Mouse (Mus musculus) heart, embryonic 16.5 days (tissue): ENCODE measurements at regions not wholly inside any gene's neighbourhood (a gene's known extent, or its start where the extent isn't known, plus 50 kb on each side); places are given as distances from the start of the nearest gene placed in this dataset.
A peak's percentile ranks its signal among the peaks of the same experiment; 100 is the strongest.
"Not testable (repeated sequence)": the region's sequence is repeated elsewhere in the genome, so short reads cannot be mapped to it uniquely, and the experiment has no call there.

ENCODE experiments used
- ATAC-seq: fragments of 200-750 bp; cut with Nextera tagmentation; replicated peaks from 2 replicates; pipeline ENCODE4 v1.8.0; 2017; ENCODE audit warnings: moderate number of reproducible peaks; ENCODE audit not compliant: insufficient read depth, low FRiP score; ENCODE audit errors: extremely low read depth
- H3K27ac ChIP-seq: fragments of 300-500 bp; sonication (generic); 2 replicates; pipeline ENCODE4 v1.5.1; 2014; ENCODE audit warnings: mild to moderate bottlenecking, low read length, control low read depth, moderate library complexity
- H3K27me3 ChIP-seq: fragments of 300-500 bp; sonication (generic); 2 replicates; pipeline ENCODE4 v1.6.1; 2014; ENCODE audit warnings: low read length, mixed read lengths; ENCODE audit not compliant: control insufficient read depth, insufficient read depth
- H3K36me3 ChIP-seq: fragments of 300-500 bp; sonication (generic); 2 replicates; pipeline ENCODE4 v1.6.1; 2014; ENCODE audit not compliant: control insufficient read depth, insufficient read depth
- H3K4me1 ChIP-seq: fragments of 300-500 bp; sonication (generic); 2 replicates; pipeline ENCODE4 v1.6.1; 2014; ENCODE audit warnings: low read length, mixed read lengths; ENCODE audit not compliant: control insufficient read depth, insufficient read depth
- H3K4me2 ChIP-seq: fragments of 300-500 bp; sonication (generic); 2 replicates; pipeline ENCODE4 v1.6.1; 2014; ENCODE audit warnings: low read depth, mild to moderate bottlenecking, control low read depth, low read length
- H3K4me3 ChIP-seq: fragments of 300-500 bp; sonication (generic); 2 replicates; pipeline ENCODE4 v1.5.1; 2014; ENCODE audit warnings: mild to moderate bottlenecking, control low read depth, low read length
- H3K9ac ChIP-seq: fragments of 300-500 bp; sonication (generic); 2 replicates; pipeline ENCODE4 v1.6.1; 2014; ENCODE audit warnings: low read length, control low read depth
- H3K9me3 ChIP-seq: fragments of 300-500 bp; sonication (generic); replicated peaks from 2 replicates; pipeline ENCODE4 v1.6.1; 2016; ENCODE audit warnings: low read length; ENCODE audit not compliant: control insufficient read depth
- WGBS: fragments of 180-500 bp; shearing (Covaris S2); extraction: QIAGEN DNeasy Blood & Tissue Kit; methylation state at CpG from one replicate; pipeline ENCODE4 v1.1.7; 2014; 5-methylcytosine and 5-hydroxymethylcytosine counted together

DNA sequence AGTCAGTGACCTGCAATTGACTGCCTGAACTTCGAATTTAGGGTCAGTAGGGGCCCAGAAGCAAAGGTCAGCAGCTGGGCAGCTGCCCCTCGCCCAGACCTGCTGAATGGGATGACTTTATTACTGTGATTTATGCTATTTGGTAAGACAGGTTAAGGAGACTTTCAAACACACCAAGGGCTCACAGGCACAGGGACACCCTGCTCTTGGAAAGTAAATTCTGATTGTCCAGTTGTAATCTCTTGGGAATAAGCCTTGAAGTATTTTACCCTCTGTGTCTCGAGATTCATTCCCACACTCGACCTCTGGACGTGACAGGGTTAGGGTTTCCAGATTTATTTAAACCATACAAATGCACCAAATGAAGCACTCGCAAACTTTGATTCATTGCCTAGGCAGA is 672.4 kb upstream of the Nr2f1 start:
- no peaks in the 10 kb centered on the region for H3K9me3 ChIP-seq
- no peaks in the 10 kb centered on the region for H3K36me3 ChIP-seq
- ATAC-seq: no peak
- no peak overlapping the region for H3K9ac ChIP-seq
- no peak overlapping the region for H3K4me3 ChIP-seq
- no peaks in the 10 kb centered on the region for H3K4me1 ChIP-seq
- H3K27me3 ChIP-seq: no peaks in the 10 kb centered on the region
- no peak overlapping the region for H3K4me2 ChIP-seq
- H3K27ac ChIP-seq: no peak overlapping the region
- WGBS: 52% methylated on average over 6 of the region's 6 CpGs

- WGBS: 45% methylated on average over 2 of the region's 2 CpGs
- no peak overlapping the region for H3K4me2 ChIP-seq
- no peak overlapping the region for H3K9ac ChIP-seq
- ATAC-seq: no peak
- no peaks in the 10 kb centered on the region for H3K36me3 ChIP-seq
- H3K4me1 ChIP-seq: no peaks in the 10 kb centered on the region
- no peak overlapping the region for H3K4me3 ChIP-seq
- H3K27ac ChIP-seq: no peak overlapping the region
- H3K27me3 ChIP-seq: no peaks in the 10 kb centered on the region
- no peaks in the 10 kb centered on the region for H3K9me3 ChIP-seq
Observed at GRCm38 (mm10) chr13:78871254-78871653, 671.7 kb upstream of the Nr2f1 start.

- not testable (repeated sequence) for H3K4me3 ChIP-seq, H3K4me2 ChIP-seq, H3K4me1 ChIP-seq, H3K36me3 ChIP-seq, ATAC-seq, H3K9me3 ChIP-seq, H3K27ac ChIP-seq, H3K9ac ChIP-seq, H3K27me3 ChIP-seq
- 85% methylated on average over 4 of the region's 4 CpGs for WGBS
Observed at GRCm38 (mm10) chr13:78824357-78824756, 624.8 kb upstream of the Nr2f1 start.

DNA sequence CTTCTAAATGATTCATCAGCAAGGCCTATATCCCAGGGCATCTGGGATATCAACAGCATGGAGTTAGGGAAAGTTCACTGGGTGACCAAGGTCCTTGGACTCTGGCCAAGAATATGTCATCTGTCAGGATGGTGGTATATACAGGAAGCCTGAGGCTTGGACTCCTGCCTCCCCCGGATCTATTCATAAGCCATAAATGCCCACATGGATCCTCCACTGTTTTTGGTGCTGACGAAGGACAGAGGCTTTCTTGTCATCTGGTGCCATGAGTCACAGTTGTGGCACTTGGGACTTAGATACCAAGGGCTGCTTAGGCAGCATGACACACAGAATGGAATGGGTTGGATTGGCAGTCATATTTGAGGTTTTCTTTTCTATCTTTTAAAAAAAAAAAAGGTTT is 610.1 kb upstream of the Nr2f1 start:
- H3K4me1 ChIP-seq: no peaks in the 10 kb centered on the region
- no peak overlapping the region for H3K9ac ChIP-seq
- no peaks in the 10 kb centered on the region for H3K36me3 ChIP-seq
- H3K4me2 ChIP-seq: no peak overlapping the region
- no peak overlapping the region for H3K27ac ChIP-seq
- H3K4me3 ChIP-seq: no peak overlapping the region
- H3K27me3 ChIP-seq: no peaks in the 10 kb centered on the region
- ATAC-seq: peak; percentile 58
- 12% methylated on average over 2 of the region's 2 CpGs for WGBS
- H3K9me3 ChIP-seq: no peaks in the 10 kb centered on the region

DNA sequence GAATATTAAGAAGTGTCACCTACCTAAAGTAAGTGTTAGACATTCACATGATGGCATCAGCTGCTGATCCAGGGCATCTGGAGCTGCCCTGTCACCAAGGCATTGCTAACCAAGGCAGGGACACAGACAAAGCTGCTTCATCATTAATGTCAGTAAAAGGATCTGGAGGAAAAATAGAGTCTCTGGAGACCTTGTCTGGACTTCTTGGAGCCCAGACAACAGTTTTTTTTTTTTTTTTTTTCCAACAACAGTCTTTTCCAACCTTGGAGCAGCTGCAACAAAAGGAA is 603.2 kb upstream of the Nr2f1 start:
- Histone ChIP-seq H3K9ac (no peak overlapping the region), H3K4me1 (no peaks in the 10 kb centered on the region), H3K9me3 (no peaks in the 10 kb centered on the region), H3K4me3 (no peak overlapping the region), H3K4me2 (no peak overlapping the region), H3K36me3 (no peaks in the 10 kb centered on the region), H3K27me3 (no peaks in the 10 kb centered on the region), H3K27ac (no peak overlapping the region)
- ATAC-seq: no peak

DNA sequence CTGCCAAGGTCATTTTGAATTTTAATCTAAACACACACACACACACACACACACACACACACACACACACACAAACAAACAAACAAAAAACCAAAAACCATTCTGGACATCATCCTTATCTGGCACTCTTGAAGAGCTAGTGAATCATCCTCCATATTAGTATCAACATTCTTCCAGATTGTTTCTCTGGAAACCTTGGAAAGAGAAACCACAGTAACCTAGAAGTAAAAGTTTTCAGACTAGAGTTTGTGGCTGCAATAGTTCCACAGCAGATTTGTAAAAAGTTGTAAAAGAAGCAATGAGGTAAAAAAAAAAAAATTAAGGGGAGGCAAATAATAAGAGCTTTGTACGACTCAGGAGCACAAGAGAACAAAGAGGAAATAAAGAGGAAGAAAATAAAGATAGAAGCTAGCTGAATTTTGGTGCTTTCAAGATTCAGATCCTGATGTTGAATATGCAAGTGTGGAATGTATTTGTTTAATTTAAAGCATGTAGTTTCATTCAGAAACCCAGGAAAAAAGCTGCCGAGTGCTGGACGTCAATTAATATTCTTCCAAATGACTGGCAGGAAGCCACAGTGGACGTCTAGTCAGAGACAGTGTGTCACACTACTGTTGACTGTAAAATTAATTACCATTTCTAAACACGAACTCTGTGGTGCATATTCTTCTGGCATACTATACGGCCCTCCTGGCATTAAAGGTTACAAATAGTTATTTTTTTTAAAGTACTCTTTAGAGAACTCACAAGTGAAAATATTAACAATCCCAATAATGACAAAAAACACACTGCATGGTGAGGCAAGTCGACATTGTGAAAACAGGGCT is 602.7 kb upstream of the Nr2f1 start:
- no peaks in the 10 kb centered on the region for H3K36me3 ChIP-seq
- ATAC-seq: no peak
- H3K4me2 ChIP-seq: no peak overlapping the region
- no peak overlapping the region for H3K27ac ChIP-seq
- H3K4me1 ChIP-seq: no peaks in the 10 kb centered on the region
- H3K4me3 ChIP-seq: no peak overlapping the region
- no peak overlapping the region for H3K9ac ChIP-seq
- WGBS: 54% methylated on average over 7 of the region's 7 CpGs
- no peaks in the 10 kb centered on the region for H3K9me3 ChIP-seq
- no peaks in the 10 kb centered on the region for H3K27me3 ChIP-seq

DNA sequence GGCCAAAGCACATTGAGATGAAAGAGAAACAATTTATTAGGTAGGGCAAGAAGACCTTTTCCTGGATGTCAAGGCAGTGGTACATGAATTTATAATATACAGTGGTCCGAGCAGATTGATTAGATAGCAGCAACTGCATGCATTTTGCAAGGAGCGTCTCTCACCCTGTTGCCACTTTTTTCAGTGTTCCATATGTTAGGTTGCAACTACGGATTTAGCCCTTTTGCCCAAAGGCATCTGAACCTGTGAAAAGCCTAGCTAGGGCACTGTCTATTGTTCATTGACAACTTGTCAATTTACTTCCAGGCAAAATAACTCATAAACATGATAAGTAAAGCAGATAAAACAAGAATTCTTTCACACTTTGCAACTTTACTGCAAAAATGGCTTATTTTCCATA is 600.1 kb upstream of the Nr2f1 start:
- Histone ChIP-seq H3K27ac (no peak overlapping the region), H3K4me3 (no peak overlapping the region), H3K4me2 (no peak overlapping the region), H3K4me1 (no peaks in the 10 kb centered on the region), H3K9me3 (no peaks in the 10 kb centered on the region), H3K27me3 (no peaks in the 10 kb centered on the region), H3K9ac (no peak overlapping the region), H3K36me3 (no peaks in the 10 kb centered on the region)
- ATAC-seq: no peak
- 76% methylated on average over 3 of the region's 3 CpGs for WGBS

DNA sequence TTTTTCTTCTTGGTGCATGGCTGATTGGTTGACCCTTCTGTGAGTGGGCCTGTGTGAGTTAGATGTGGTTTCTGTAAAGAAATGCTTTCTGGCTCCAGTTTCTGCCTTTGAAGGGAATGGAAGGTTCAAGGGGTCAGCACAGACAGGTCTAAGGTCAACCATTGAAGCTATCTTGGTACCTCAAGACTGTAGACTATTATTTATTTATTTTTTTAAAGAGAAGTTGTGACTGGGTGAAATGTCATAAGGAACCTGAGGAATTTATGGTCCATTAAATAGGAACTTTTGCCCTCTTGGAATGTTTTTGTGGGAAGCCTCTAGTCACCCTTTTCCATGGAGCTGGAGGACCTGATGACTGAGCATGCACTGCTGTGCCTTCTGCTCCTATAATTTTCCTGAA is 595.7 kb upstream of the Nr2f1 start:
- H3K4me1 ChIP-seq: no peaks in the 10 kb centered on the region
- H3K27me3 ChIP-seq: no peaks in the 10 kb centered on the region
- no peaks in the 10 kb centered on the region for H3K36me3 ChIP-seq
- no peak overlapping the region for H3K4me3 ChIP-seq
- ATAC-seq: no peak
- no peak overlapping the region for H3K27ac ChIP-seq
- H3K4me2 ChIP-seq: no peak overlapping the region
- H3K9me3 ChIP-seq: no peaks in the 10 kb centered on the region
- no peak overlapping the region for H3K9ac ChIP-seq

DNA sequence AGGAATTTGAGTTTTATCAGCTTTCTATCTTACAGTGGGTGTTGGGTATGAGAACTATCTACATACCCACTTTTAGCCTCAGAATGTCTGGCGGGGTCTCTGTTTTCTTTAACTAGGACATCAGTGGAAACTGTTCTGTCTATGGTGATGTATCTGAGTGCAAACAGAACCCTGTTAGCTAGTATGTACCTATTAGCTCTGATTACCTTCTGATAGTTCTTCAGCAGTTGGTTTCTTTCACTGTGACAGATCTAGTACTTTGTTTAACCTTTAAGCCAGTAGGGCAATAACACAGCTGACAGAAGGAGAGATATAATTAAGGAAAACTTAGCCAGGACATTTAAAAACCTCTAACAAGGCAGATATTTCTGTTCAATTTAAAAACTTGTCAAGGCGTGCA is 584.7 kb upstream of the Nr2f1 start:
- 36% methylated on average over 2 of the region's 2 CpGs for WGBS
- Histone ChIP-seq H3K9me3 (no peaks in the 10 kb centered on the region), H3K4me3 (no peak overlapping the region), H3K4me1 (no peaks in the 10 kb centered on the region), H3K27ac (no peak overlapping the region), H3K4me2 (no peak overlapping the region), H3K27me3 (no peaks in the 10 kb centered on the region), H3K36me3 (no peaks in the 10 kb centered on the region), H3K9ac (no peak overlapping the region)
- ATAC-seq: no peak
